Mouse (Mus musculus) G1E (cell line): Measurements from ENCODE around the gene Scaf8.

ENCODE experiments used
- CTCF ChIP-seq: IDR thresholded peaks from 2 replicates; pipeline ENCODE4 v1.5.1; 2012; ENCODE audit warnings: low read depth, low read length, inconsistent platforms, mixed read lengths
- GATA1 ChIP-seq: IDR thresholded peaks from 2 replicates; pipeline ENCODE4 v1.6.1; 2012; ENCODE audit warnings: borderline replicate concordance, low read length, inconsistent platforms, mixed read lengths
- GATA2 ChIP-seq: IDR thresholded peaks from 2 replicates; pipeline ENCODE4 v1.6.1; 2012; ENCODE audit warnings: low read depth, low read length, inconsistent platforms, borderline replicate concordance
- POLR2AphosphoS5 ChIP-seq: IDR thresholded peaks from 2 replicates; pipeline ENCODE4 v1.6.1; 2012; ENCODE audit warnings: low read depth, low read length, inconsistent platforms; ENCODE audit not compliant: insufficient replicate concordance
- TAL1 ChIP-seq: conservative IDR thresholded peaks from 2 replicates; pipeline ENCODE4 v1.6.1; 2012; ENCODE audit warnings: low read depth, low read length, inconsistent platforms, mixed read lengths

GRCm38 (mm10) chr17:3148853-3149252 lies 34.1 kb downstream of the Scaf8 start:
- TF ChIP-seq CTCF (no peak), GATA1 (no peak), POLR2AphosphoS5 (no peak), TAL1 (no peak), GATA2 (no peak)
